29 mouse cellular contexts compared by ENCODE assay signal in genomic region chr14:75720121-75720520, GRCm38 (mm10). TPM values are rescaled to one million over a fixed set of nuclear protein-coding genes. Genes with fewer than 3 reads are reported as not detected.
DNase-seq lines count a peak whose midpoint lies in the region; ATAC-seq and TF ChIP-seq lines count a peak whose summit lies in the region.
"Had no signal": no experiment of that assay in that cellular context is flagged by ENCODE, and none has a peak within 500 bp of the region (broad histone marks: within the 10 kb centered on the region; RNA-seq: fewer than 3 reads in every experiment).

No protein-coding gene starts in this region.

- H3K27ac ChIP-seq in heart, embryonic 13.5 days (replicated peaks): peak overlapping the region; percentile 62
- no peak overlapping the region for H3K27ac ChIP-seq in kidney, adult 2 months (ENCODE audit: insufficient read depth, low read depth, low read length)
- H3K27ac ChIP-seq in liver, embryonic 12.5 days: no peak overlapping the region
- H3K27ac ChIP-seq in neural tube, embryonic 15.5 days (replicated peaks): no peak overlapping the region
- H3K27ac ChIP-seq: embryonic facial prominence, embryonic 12.5 days; forebrain, embryonic 10.5 days; forebrain, embryonic 15.5 days; hindbrain, embryonic 10.5 days; hindbrain, embryonic 15.5 days; layer of hippocampus, adult 2 months; left cerebral cortex, adult 2 months; limb, embryonic 13.5 days; midbrain, embryonic 12.5 days; neural tube, embryonic 13.5 days; stomach, embryonic 15.5 days had no signal

- no peak overlapping the region for H3K4me3 ChIP-seq in heart, embryonic 13.5 days
- H3K4me3 ChIP-seq in kidney, adult 2 months (ENCODE audit: insufficient read depth, low read depth, low read length): no peak overlapping the region
- no peak overlapping the region for H3K4me3 ChIP-seq in liver, embryonic 12.5 days
- H3K4me3 ChIP-seq in neural tube, embryonic 15.5 days (replicated peaks): no peak overlapping the region
- H3K4me3 ChIP-seq: embryonic facial prominence, embryonic 12.5 days; forebrain, embryonic 10.5 days; forebrain, embryonic 15.5 days; hindbrain, embryonic 10.5 days; hindbrain, embryonic 15.5 days; layer of hippocampus, adult 2 months; left cerebral cortex, adult 2 months; limb, embryonic 13.5 days; midbrain, embryonic 12.5 days; neural tube, embryonic 13.5 days; stomach, embryonic 15.5 days had no signal

- peaks cover 90% of the 10 kb centered on the region for H3K36me3 ChIP-seq in heart, embryonic 13.5 days
- H3K36me3 ChIP-seq in kidney, adult 2 months (ENCODE audit: control insufficient read depth, insufficient read depth, low read length): peaks cover 3% of the 10 kb centered on the region
- H3K36me3 ChIP-seq in liver, embryonic 12.5 days: peaks cover 94% of the 10 kb centered on the region
- H3K36me3 ChIP-seq in neural tube, embryonic 15.5 days: peaks cover 64% of the 10 kb centered on the region

- no peaks in the 10 kb centered on the region for H3K9me3 ChIP-seq in heart, embryonic 13.5 days
- no peaks in the 10 kb centered on the region for H3K9me3 ChIP-seq in liver, embryonic 12.5 days (replicated peaks)
- no peaks in the 10 kb centered on the region for H3K9me3 ChIP-seq in neural tube, embryonic 15.5 days (replicated peaks)
- H3K9me3 ChIP-seq: embryonic facial prominence, embryonic 12.5 days; forebrain, embryonic 10.5 days; forebrain, embryonic 15.5 days; hindbrain, embryonic 10.5 days; hindbrain, embryonic 15.5 days; limb, embryonic 13.5 days; midbrain, embryonic 12.5 days; neural tube, embryonic 13.5 days; stomach, embryonic 15.5 days had no signal

- 0 out of 2 replicates have a peak overlapping the region, but pooled peaks have one; percentile 42 for H3K9ac ChIP-seq in heart, embryonic 13.5 days
- no peak overlapping the region for H3K9ac ChIP-seq in liver, embryonic 12.5 days
- H3K9ac ChIP-seq in neural tube, embryonic 15.5 days (replicated peaks): no peak overlapping the region
- H3K9ac ChIP-seq: embryonic facial prominence, embryonic 12.5 days; forebrain, embryonic 15.5 days; hindbrain, embryonic 15.5 days; limb, embryonic 13.5 days; liver, postnatal 0 days; midbrain, embryonic 12.5 days; neural tube, embryonic 13.5 days; stomach, embryonic 15.5 days had no signal

- no peak overlapping the region for H3K4me2 ChIP-seq in heart, embryonic 13.5 days
- no peak overlapping the region for H3K4me2 ChIP-seq in liver, embryonic 12.5 days
- H3K4me2 ChIP-seq in neural tube, embryonic 15.5 days: no peak overlapping the region
- H3K4me2 ChIP-seq: embryonic facial prominence, embryonic 12.5 days; forebrain, embryonic 15.5 days; hindbrain, embryonic 15.5 days; limb, embryonic 13.5 days; liver, embryonic 11.5 days; midbrain, embryonic 12.5 days; neural tube, embryonic 13.5 days; stomach, embryonic 15.5 days had no signal

- no peak for TF ChIP-seq CTCF in kidney, adult 2 months (conservative IDR thresholded peaks at IDR 0.05; ENCODE audit: insufficient read depth, insufficient read length, low read depth, low read length)

- no peaks in the 10 kb centered on the region for H3K27me3 ChIP-seq in heart, embryonic 13.5 days (replicated peaks)
- H3K27me3 ChIP-seq in kidney, adult 2 months (replicated peaks; ENCODE audit: control insufficient read depth, insufficient read depth, low read length): no peaks in the 10 kb centered on the region
- no peaks in the 10 kb centered on the region for H3K27me3 ChIP-seq in liver, embryonic 12.5 days (replicated peaks)
- H3K27me3 ChIP-seq in neural tube, embryonic 15.5 days (replicated peaks): no peaks in the 10 kb centered on the region
- H3K27me3 ChIP-seq: embryonic facial prominence, embryonic 12.5 days; forebrain, embryonic 15.5 days; hindbrain, embryonic 15.5 days; limb, embryonic 13.5 days; midbrain, embryonic 12.5 days; neural tube, embryonic 13.5 days; stomach, embryonic 15.5 days had no signal

- 63% methylated on average over 5 of the region's 5 CpGs for WGBS in heart, embryonic 13.5 days
- WGBS in kidney, adult 2 months: 88% methylated on average over 5 of the region's 5 CpGs
- WGBS in liver, embryonic 12.5 days (ENCODE audit: insufficient replicate concordance): 85% methylated on average over 5 of the region's 5 CpGs
- 94% methylated on average over 5 of the region's 5 CpGs for WGBS in neural tube, embryonic 15.5 days

- TF ChIP-seq POLR2A in kidney, adult 2 months (IDR thresholded peaks at IDR 0.05; ENCODE audit: low read depth, low read length): no peak

- H3K4me1 ChIP-seq in heart, embryonic 13.5 days: peaks cover 10% of the 10 kb centered on the region
- no peaks in the 10 kb centered on the region for H3K4me1 ChIP-seq in kidney, adult 2 months (ENCODE audit: control insufficient read depth, insufficient read depth, low read length)
- H3K4me1 ChIP-seq in liver, embryonic 12.5 days: no peaks in the 10 kb centered on the region
- H3K4me1 ChIP-seq in neural tube, embryonic 15.5 days: no peaks in the 10 kb centered on the region
- H3K4me1 ChIP-seq: embryonic facial prominence, embryonic 12.5 days; forebrain, embryonic 10.5 days; forebrain, embryonic 15.5 days; hindbrain, embryonic 10.5 days; hindbrain, embryonic 15.5 days; limb, embryonic 13.5 days; midbrain, embryonic 12.5 days; neural tube, embryonic 13.5 days; stomach, embryonic 15.5 days had no signal

- intact Hi-C loops in heart, postnatal 25 days (cut with DNase I): loop anchor here (5.0 to 10.0 kb wide), 2 partner anchors 415 to 523 kb away; no protein-coding TSS in a partner anchor
- intact Hi-C loops in heart, postnatal 10 days (cut with DNase I): loop anchor here (1.0 kb wide), 1 partner anchor 523 kb away; no protein-coding TSS in a partner anchor

- DNase-seq in heart, adult 11 months: peak; percentile 96
- no peak for DNase-seq in heart, postnatal 25 days (ENCODE audit: low spot score)
- peak; percentile 39 to 53 for DNase-seq in heart, adult 9 months (ENCODE audit: low spot score in 2 of 2)
- DNase-seq in heart, postnatal 10 days: peak; percentile 41 to 58
- DNase-seq in kidney, adult 2 months: no peak
- DNase-seq: adrenal gland, postnatal 36 days; B cell, adult 2 months; cerebellum, adult 2 months; cerebellum, postnatal 25 days; kidney, adult 18-20 months; kidney, postnatal 36 days; liver, postnatal 0 days; lung, postnatal 36 days had no signal

- no peak for ATAC-seq in heart, embryonic 13.5 days (ENCODE audit: extremely low read depth, insufficient number of reproducible peaks, low FRiP score, low TSS enrichment)
- ATAC-seq in liver, embryonic 12.5 days: no peak
- no peak for ATAC-seq in neural tube, embryonic 15.5 days (ENCODE audit: low FRiP score)
- ATAC-seq: forebrain, embryonic 15.5 days; inflammation-experienced regulatory T-cells, adult 6 months; liver, postnatal 0 days had no signal

RNA-seq across cellular contexts. Expression of gene Cog3, which starts 34.2 kb away (rescaled TPM):
- 10 to 100 TPM; 13.0 to 13.5 TPM for total RNA-seq in heart, postnatal 25 days (2021)
- polyA plus RNA-seq in heart, embryonic 13.5 days (2015; fragmentation: Nextera tagmentation; extraction: Ambion mirVana): 11.7 and 11.8 TPM in 2 replicates
- total RNA-seq in heart, postnatal 10 days (2021): 10 to 100 TPM; 16.3 to 16.7 TPM
- polyA plus RNA-seq in kidney, adult 2 months (2012; rRNA removed): 7.8 and 10.0 TPM in 2 replicates
- 11.7 and 12.1 TPM in 2 replicates for polyA plus RNA-seq in liver, embryonic 12.5 days (2016; fragmentation: Nextera tagmentation; extraction: Ambion mirVana)
- 17.2 and 18.0 TPM in 2 replicates for polyA plus RNA-seq in neural tube, embryonic 15.5 days (2015; fragmentation: Nextera tagmentation; extraction: Ambion mirVana)

Comparison
In these comparisons a context has a peak if more than half of its experiments do, and no peak if none do; other contexts are left out.
1. DNase-seq: peak in heart, adult 11 months (single experiment), heart, adult 9 months (2 of 2) and heart, postnatal 10 days (2 of 2); none in heart, postnatal 25 days (single experiment) and kidney, adult 2 months (single experiment).